Mouse (Mus musculus): ENCODE measurements at regions not wholly inside any gene's neighbourhood (a gene's known extent, or its start where the extent isn't known, plus 50 kb on each side); places are given as distances from the start of the nearest gene placed in this dataset.
"Not testable (repeated sequence)": the region's sequence is repeated elsewhere in the genome, so short reads cannot be mapped to it uniquely, and the experiment has no call there.

- no peak for ATAC-seq (ENCODE audit: poor library complexity, severe bottlenecking)
Measured at GRCm38 (mm10) chr14:104410730-104411129, 57.1 kb downstream of the Pou4f1 start.

- no peak for ATAC-seq (ENCODE audit: poor library complexity, severe bottlenecking)
Measured at GRCm38 (mm10) chr14:104410292-104410691, 57.5 kb downstream of the Pou4f1 start.

GRCm38 (mm10) chr14:104406062-104406461 is 61.7 kb downstream of the Pou4f1 start:
- ATAC-seq (ENCODE audit: poor library complexity, severe bottlenecking): no peak

DNA sequence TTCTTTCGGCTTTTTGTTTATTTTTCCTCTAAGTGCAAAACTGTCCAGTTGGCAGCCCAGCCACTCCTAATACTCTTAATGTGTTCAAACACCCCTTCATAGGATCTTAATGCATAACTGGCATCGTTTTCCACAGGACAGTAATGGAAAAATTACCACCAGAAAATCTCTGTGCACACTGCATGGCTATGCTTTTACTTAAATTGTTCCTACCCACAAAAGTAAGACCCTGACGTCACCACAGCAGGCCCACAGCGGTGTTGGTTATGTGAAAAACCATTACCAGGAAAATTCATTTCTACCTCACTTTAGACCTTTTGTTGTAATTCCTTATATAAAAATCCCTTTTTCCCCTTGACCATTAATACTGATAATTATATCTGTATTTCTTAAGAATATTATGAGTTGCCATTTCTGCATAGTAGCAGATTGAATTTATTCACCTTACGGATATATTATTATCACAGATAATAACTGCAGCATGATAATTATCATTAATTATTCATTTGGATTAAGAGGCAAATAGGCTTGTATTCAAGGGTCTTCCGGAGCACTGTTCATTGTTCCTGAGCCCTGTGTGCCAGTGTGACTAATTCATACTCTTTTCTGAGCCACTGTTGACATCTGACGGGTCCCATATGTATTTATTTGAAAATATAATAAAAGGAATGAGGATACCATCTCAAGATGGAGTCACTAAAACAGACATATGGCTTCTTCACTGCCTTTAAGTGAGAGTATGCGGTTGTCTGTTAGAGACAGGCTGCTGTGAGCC is 78.3 kb downstream of the Pou4f1 start:
- ATAC-seq (ENCODE audit: poor library complexity, severe bottlenecking): no peak

DNA sequence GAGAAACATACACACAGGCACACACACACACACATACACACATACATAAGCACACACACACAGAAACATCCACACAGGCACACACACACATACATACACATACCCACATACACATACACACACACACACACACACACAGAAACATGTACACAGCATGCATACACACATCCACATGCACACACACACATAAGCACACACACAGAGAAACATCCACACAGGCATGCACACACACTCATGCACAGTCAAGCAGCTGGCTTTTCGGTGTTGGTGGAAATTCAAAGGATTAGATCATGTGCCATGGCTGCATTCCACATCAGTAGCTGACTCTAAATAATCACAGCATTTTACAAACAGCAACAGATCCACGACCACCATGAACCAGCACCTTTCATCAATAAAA is 78.9 kb downstream of the Pou4f1 start:
- no peak for ATAC-seq (ENCODE audit: poor library complexity, severe bottlenecking)

DNA sequence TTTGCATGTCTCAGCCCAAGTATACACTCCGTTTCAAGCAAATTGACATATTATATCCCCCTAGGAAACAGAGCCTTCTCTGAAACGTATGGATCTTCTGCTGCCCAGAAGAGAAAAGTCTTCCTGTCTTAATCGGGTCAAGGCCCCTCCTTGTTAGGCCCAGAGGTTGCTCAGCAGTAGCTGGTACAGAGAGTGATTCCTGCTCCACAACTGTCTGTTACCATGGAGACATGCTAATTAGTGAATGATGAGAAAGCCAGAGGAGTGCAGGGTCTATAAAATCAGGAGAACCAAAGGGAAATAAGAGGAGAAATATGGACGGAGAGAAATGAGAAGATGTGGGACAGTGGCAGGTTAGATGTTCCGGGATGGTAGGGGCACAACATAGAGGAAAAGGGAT is 86.8 kb downstream of the Pou4f1 start:
- no peak for ATAC-seq (ENCODE audit: poor library complexity, severe bottlenecking)

DNA sequence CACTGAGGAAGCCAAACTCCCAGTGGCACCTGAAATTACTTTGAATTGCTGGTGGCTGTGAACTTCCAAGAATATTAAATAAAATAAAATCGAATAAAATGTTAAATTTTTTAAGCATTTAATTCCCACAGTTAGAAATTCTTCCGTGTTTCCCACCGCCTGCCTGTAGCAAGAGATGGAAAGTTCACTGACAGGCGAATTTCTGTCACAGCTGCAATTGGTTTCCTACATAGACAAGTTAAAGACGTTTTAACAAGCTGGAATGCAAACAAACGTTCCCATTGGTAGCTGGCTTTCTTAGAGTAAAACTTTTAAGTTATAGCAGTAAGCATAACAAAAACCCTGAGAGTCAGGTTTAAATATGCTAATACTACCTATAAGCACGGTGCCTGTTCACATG is 95.0 kb downstream of the Pou4f1 start:
- no peak for ATAC-seq (ENCODE audit: poor library complexity, severe bottlenecking)

GRCm38 (mm10) chr14:104356636-104357035 is 111.2 kb downstream of the Pou4f1 start:
- ATAC-seq (ENCODE audit: poor library complexity, severe bottlenecking): no peak

- not testable (repeated sequence) for ATAC-seq (ENCODE audit: poor library complexity, severe bottlenecking)
Measured at GRCm38 (mm10) chr14:104336783-104337182, 131.0 kb downstream of the Pou4f1 start.

DNA sequence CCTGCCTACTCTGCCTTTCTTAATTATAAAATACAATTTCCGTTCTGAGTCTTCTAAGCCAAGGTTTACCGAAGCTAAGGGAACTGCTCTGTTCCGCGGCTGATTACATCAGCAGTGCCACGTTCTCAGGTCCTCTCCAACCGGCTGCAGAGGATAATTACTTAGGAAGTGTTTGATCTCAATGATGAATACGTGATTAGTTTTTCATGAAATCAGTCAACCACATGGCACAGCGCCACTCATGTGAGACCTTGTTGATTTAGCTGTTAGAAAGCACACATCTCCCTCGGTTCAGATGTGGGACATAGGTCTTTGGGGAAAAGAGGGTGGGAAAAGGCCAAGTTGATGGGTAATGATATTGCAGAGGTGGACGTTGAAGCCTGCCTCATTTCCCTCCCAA is 141.7 kb downstream of the Pou4f1 start:
- ATAC-seq (ENCODE audit: poor library complexity, severe bottlenecking): no peak

GRCm38 (mm10) chr14:104300141-104300540 is 167.7 kb downstream of the Pou4f1 start:
- ATAC-seq (ENCODE audit: poor library complexity, severe bottlenecking): no peak

GRCm38 (mm10) chr14:104298312-104298711 is 169.5 kb downstream of the Pou4f1 start:
- no peak for ATAC-seq (ENCODE audit: poor library complexity, severe bottlenecking)

GRCm38 (mm10) chr14:104297316-104298311 is 170.2 kb downstream of the Pou4f1 start:
- no peak for ATAC-seq (ENCODE audit: poor library complexity, severe bottlenecking)

DNA sequence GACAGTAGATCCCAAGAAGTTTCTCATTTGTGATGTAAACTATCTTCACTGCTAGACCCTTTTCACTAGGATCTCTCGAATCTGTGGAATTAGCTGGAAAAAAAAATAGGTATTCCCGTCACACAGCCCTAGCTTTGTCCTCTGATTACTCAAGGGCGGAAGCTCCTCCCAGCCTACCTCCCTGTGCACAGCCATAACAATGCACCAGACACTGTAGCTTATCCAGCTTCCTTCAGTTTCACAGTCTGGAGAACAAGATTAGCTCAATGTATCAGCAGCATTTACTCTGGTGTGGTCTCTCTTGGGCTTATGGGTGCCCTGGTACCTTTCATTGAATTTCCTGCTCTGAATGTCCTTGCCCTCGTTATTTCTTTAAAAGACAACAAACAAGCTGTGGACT is 174.0 kb downstream of the Pou4f1 start:
- ATAC-seq (ENCODE audit: poor library complexity, severe bottlenecking): no peak

GRCm38 (mm10) chr14:104293147-104293546 is 174.7 kb downstream of the Pou4f1 start:
- ATAC-seq (ENCODE audit: poor library complexity, severe bottlenecking): no peak

DNA sequence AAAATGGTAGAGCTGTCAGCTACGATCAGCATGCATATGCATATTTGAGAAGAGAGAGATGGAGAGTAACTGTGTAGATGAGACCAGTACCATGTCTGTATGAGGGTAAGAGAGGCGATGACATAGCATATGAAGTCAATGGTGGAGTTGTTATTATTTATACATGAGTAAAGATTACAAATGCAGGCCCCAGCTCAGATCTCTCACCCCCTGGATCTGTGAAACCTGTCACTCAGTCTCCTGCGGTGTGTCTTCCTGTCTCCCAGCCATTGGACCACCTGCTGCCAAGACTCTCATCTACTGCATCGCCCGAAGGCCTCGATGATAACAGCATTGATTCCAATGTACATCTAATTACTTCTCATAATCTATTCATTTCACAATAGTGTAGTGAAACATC is 187.4 kb downstream of the Pou4f1 start:
- no peak for ATAC-seq (ENCODE audit: poor library complexity, severe bottlenecking)

DNA sequence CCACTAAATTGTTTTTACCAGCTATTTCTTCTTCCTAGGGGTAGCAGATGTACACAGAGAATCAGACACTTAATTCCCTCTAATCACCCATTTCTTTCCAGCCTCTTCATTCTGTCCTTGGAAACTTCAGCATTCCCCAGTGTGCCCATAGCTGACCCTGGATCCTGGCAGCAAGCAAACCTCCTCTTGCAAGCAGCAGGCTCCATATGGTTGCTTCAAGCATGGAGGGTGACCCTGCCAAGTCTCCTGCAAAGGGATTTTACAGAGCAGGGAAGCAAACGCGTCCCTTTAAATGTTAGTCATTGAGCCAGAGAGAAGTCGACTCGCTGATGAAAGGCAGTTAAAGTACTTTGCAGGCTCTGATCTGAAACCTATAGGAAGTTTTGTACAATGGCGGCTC is 187.9 kb downstream of the Pou4f1 start:
- ATAC-seq (ENCODE audit: poor library complexity, severe bottlenecking): no peak

GRCm38 (mm10) chr14:104274752-104275151 is 193.0 kb downstream of the Pou4f1 start:
- ATAC-seq (ENCODE audit: poor library complexity, severe bottlenecking): no peak

DNA sequence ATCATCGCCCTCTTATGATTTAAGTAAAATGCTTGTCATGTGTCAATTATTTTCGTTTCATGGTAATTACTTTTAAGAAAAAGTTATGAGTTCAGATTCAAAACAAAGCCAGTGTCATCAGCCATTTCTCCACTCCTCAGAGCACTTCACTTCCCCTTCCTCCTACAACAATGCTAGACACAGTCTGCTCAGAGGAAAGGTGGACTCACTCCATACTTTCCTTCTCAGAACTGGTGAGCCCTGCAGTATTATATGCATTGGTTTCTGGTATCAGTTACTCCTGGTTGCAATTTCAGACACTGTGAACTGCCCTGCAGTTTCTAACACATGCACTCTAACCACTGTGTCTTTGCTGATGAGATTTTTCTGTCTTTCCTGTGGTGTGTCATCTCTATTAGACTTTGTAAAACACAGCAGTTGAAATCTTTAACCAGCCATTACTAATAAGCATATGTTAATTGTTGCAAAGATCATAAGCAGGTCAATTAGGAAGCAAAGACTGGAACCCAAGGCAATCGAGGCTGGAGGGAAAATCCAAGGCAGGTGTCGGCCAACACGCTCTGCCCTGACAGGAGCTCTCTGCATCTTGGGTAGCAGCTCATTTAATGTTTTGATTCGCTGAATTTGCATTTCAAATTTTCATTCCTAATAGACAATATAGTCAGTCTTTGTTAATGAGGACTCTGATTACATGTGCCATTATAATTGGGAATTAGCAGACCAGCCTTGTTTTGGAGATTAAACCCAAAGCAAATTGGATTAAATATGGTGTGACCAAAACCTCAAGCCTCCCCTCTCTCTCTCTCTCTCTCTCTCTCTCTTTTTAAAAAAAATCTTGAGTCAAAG is 202.7 kb downstream of the Pou4f1 start:
- no peak for ATAC-seq (ENCODE audit: poor library complexity, severe bottlenecking)

GRCm38 (mm10) chr14:104216965-104217364 is 250.8 kb downstream of the Pou4f1 start:
- no peak for ATAC-seq (ENCODE audit: poor library complexity, severe bottlenecking)

- 0 out of 2 replicates have a peak, but pooled peaks have one; percentile 18 for ATAC-seq (ENCODE audit: poor library complexity, severe bottlenecking)
Measured at GRCm38 (mm10) chr14:104210719-104211118, 257.1 kb downstream of the Pou4f1 start.

Measured in megakaryocyte, adult 5-6 weeks (primary cell).